Mouse (Mus musculus) liver, embryonic 14.5 days (tissue): ENCODE results near the gene Ifi27l2b. TPM values are rescaled to one million over a fixed set of nuclear protein-coding genes. Genes with fewer than 3 reads are reported as not detected.
A peak's percentile ranks its signal among the peaks of the same experiment; 100 is the strongest.

Experiments used
- ATAC-seq: fragments of 200-750 bp; cut with Nextera tagmentation; 2 replicates; pipeline ENCODE4 v1.8.0; 2017; ENCODE audit warnings: moderate number of reproducible peaks, mild to moderate bottlenecking, moderate library complexity; ENCODE audit not compliant: insufficient read depth
- DNase-seq, 3 experiments: peaks; one replicate each; pipeline ENCODE4 v3.0.0-alpha.2; 2012 to 2013; ENCODE audit warnings: low read depth in 3 of 3, low spot score in 3 of 3
- H3K27ac ChIP-seq: fragments of 300-500 bp; sonication (generic); 2 replicates; pipeline ENCODE4 v1.5.1; 2014; ENCODE audit warnings: moderate library complexity, mild to moderate bottlenecking, control low read depth, inconsistent platforms
- H3K27me3 ChIP-seq: fragments of 300-500 bp; sonication (generic); 2 replicates; pipeline ENCODE4 v1.6.1; 2014; ENCODE audit warnings: mild to moderate bottlenecking, low read length, moderate library complexity; ENCODE audit not compliant: control insufficient read depth, insufficient read depth
- H3K36me3 ChIP-seq: fragments of 300-500 bp; sonication (generic); replicated peaks from 2 replicates; pipeline ENCODE4 v1.6.1; 2014; ENCODE audit warnings: low read depth; ENCODE audit not compliant: control insufficient read depth, insufficient read depth
- H3K4me1 ChIP-seq, 2 experiments: fragments of 200-500 bp in 1 of 2; fragments of 300-500 bp in 1 of 2; sonication (generic) in 1 of 2; replicated peaks; 2 replicates each; pipeline ENCODE4 v1.6.1; 2012 to 2014; ENCODE audit warnings: antibody characterized with exemption in 1 of 2, inconsistent platforms in 1 of 2, low read length in 1 of 2; ENCODE audit not compliant: control insufficient read depth in 2 of 2, insufficient read depth in 2 of 2
- H3K4me2 ChIP-seq: fragments of 300-500 bp; sonication (generic); 2 replicates; pipeline ENCODE4 v1.6.1; 2014; ENCODE audit warnings: low read depth, mild to moderate bottlenecking, control low read depth, moderate library complexity
- H3K4me3 ChIP-seq, 2 experiments: fragments of 200-500 bp in 1 of 2; fragments of 300-500 bp in 1 of 2; sonication (generic) in 1 of 2; 2 replicates each; pipeline ENCODE4 v1.5.1; 2012 to 2014; ENCODE audit warnings: low read depth in 2 of 2, low read length in 2 of 2, mild to moderate bottlenecking in 2 of 2, control low read depth in 1 of 2, inconsistent platforms in 1 of 2, moderate library complexity in 1 of 2; ENCODE audit not compliant: insufficient read depth in 1 of 2
- H3K9ac ChIP-seq: fragments of 300-500 bp; sonication (generic); replicated peaks from 2 replicates; pipeline ENCODE4 v1.6.1; 2014; ENCODE audit warnings: mild to moderate bottlenecking, control low read depth, moderate library complexity
- H3K9me3 ChIP-seq: fragments of 300-500 bp; sonication (generic); 2 replicates; pipeline ENCODE4 v1.6.1; 2016; ENCODE audit warnings: low read length, mixed read lengths; ENCODE audit not compliant: control insufficient read depth
- CTCF ChIP-seq: IDR thresholded peaks from 2 replicates; pipeline ENCODE4 v1.5.1; 2016; ENCODE audit warnings: antibody characterized with exemption, low read depth, control low read depth
- EP300 ChIP-seq: IDR thresholded peaks from 2 replicates; pipeline ENCODE4 v1.6.1; 2016; ENCODE audit warnings: antibody characterized with exemption, low read depth
- WGBS: fragments of 180-500 bp; shearing (Covaris S2); extraction: QIAGEN DNeasy Blood & Tissue Kit; methylation state at CpG from one replicate; pipeline ENCODE4 v1.1.7; 2014; ENCODE audit not compliant: insufficient replicate concordance; 5-methylcytosine and 5-hydroxymethylcytosine counted together
- polyA plus RNA-seq, 2 experiments: library from polyadenylated mRNA; depleted of rRNA in 1 of 2; stranded (reverse) in 1 of 2; unstranded in 1 of 2; fragments of >200 nt; fragmentation: Nextera tagmentation in 1 of 2; extraction: Ambion mirVana in 1 of 2; gene quantifications; 2 replicates each; pipeline versions ENCODE4 v1.2.1 to v1.2.3; 2012 to 2014

Gene Ifi27l2b
- polyA plus RNA-seq, 2 experiments, result not detected

- DNase-seq (no peak), ATAC-seq (no peak)
- no peaks in the 10 kb centered on the region for H3K4me1 ChIP-seq
- H3K9me3 ChIP-seq, result no peaks in the 10 kb centered on the region
- H3K27me3 ChIP-seq, result no peaks in the 10 kb centered on the region
- H3K4me2 ChIP-seq, result no peak within 1 kb of the TSS
- 26% methylated on average over 3 of the region's 3 CpGs for WGBS
- H3K9ac ChIP-seq, result no peak within 1 kb of the TSS
- no peak for TF ChIP-seq EP300
- no peak for TF ChIP-seq CTCF
- H3K27ac ChIP-seq, result no peak within 1 kb of the TSS
- H3K4me3 ChIP-seq, result no peak within 1 kb of the TSS
- no peaks in the 10 kb centered on the region for H3K36me3 ChIP-seq
Measured at GRCm38 (mm10) chr12:103443524-103443923, 13.5 kb downstream of the Ifi27l2b start, which contains the start of gene Ifi27l2a. TSS of gene Ifi27l2a (minus strand) at chr12:103443680.

DNA sequence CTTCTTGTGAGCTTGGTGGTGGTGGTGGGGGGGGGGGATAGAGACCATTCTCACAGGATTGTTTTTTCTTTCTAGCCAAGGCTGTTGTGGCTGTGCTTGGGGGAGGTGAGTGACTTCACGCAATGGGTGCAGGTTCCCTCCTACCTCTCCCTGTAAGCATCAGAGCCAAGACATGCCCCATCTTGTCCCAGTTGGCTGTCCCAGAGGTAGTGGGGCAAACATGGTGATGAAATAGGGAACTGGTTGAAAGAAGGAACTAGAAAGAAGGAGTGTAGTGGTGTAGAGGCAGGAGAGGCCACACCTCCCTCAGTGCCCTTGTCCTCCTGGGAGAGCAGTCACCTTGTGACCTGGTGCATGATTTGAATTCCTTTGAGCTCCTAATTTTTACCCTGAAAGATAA is 19.4 kb downstream of the Ifi27l2b start:
- Histone ChIP-seq H3K9me3 (no peaks in the 10 kb centered on the region), H3K27me3 (no peaks in the 10 kb centered on the region), H3K36me3 (no peaks in the 10 kb centered on the region), H3K4me2 (no peak overlapping the region), H3K9ac (no peak overlapping the region), H3K27ac (no peak overlapping the region), H3K4me1 (peaks cover 0 to 3% of the 10 kb centered on the region in 2 experiments; a peak in 1 of 4 replicates), H3K4me3 (no peak overlapping the region)
- 95% methylated on average over 1 of the region's 1 CpGs for WGBS
- DNase-seq (no peak), ATAC-seq (no peak)
- TF ChIP-seq EP300, result no peak
- no peak for TF ChIP-seq CTCF

DNA sequence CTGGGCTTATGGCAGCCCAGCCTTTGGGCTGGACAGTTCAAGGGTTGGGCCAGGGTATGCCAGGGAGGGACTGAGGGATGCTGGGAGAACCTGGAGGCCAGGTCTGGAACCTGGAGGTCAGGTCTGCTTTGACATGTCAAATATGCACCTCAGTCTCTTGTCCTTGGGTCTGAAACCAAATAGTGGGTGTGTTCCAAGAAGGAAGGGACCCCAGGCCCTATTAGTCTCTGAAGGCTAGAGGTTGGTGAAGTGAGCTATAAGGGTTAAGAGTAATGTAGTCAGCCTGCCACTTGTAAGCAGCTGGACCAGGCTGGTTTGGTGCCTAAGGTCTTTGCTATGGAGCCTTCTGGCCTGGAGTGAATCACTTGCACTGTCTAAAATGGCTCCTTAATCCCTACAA is 22.2 kb downstream of the Ifi27l2b start:
- Histone ChIP-seq H3K36me3 (no peaks in the 10 kb centered on the region), H3K4me2 (peak overlapping the region; percentile 56), H3K9me3 (no peaks in the 10 kb centered on the region), H3K27me3 (no peaks in the 10 kb centered on the region), H3K4me3 (no peak overlapping the region), H3K9ac (no peak overlapping the region), H3K4me1 (peaks cover 0 to 5% of the 10 kb centered on the region in 2 experiments; a peak in 1 of 4 replicates), H3K27ac (no peak overlapping the region)
- DNase-seq, result no peak
- ATAC-seq, result no peak
- no peak for TF ChIP-seq CTCF
- no peak for TF ChIP-seq EP300

- no peaks in the 10 kb centered on the region for H3K36me3 ChIP-seq
- DNase-seq (peak; percentile 9 to 44 (median 26)), ATAC-seq (peak; percentile 84)
- TF ChIP-seq EP300 (no peak), CTCF (no peak)
- peak within 1 kb of the TSS; percentile 56 for H3K4me2 ChIP-seq
- H3K9ac ChIP-seq, result no peak within 1 kb of the TSS
- H3K27me3 ChIP-seq, result no peaks in the 10 kb centered on the region
- H3K4me1 ChIP-seq, result peaks cover 0 to 5% of the 10 kb centered on the region in 2 experiments; a peak in 1 of 4 replicates
- H3K27ac ChIP-seq, result no peak within 1 kb of the TSS
- no peaks in the 10 kb centered on the region for H3K9me3 ChIP-seq
- whole genome bisulfite sequencing, result 40% methylated on average over 8 of the region's 8 CpGs
- no peak within 1 kb of the TSS; a peak in 2 of 4 replicates for H3K4me3 ChIP-seq
Measured at GRCm38 (mm10) chr12:103433986-103434731, 22.9 kb downstream of the Ifi27l2b start, which contains the start of gene Ifi27. TSS of gene Ifi27 (plus strand) at chr12:103434211.

GRCm38 (mm10) chr12:103433430-103433829 is 23.6 kb downstream of the Ifi27l2b start:
- WGBS, result 66% methylated on average over 2 of the region's 2 CpGs
- no peak overlapping the region for H3K4me2 ChIP-seq
- H3K9me3 ChIP-seq, result no peaks in the 10 kb centered on the region
- peaks cover 0 to 5% of the 10 kb centered on the region in 2 experiments; a peak in 1 of 4 replicates for H3K4me1 ChIP-seq
- DNase-seq (no peak), ATAC-seq (no peak)
- H3K36me3 ChIP-seq, result no peaks in the 10 kb centered on the region
- no peak overlapping the region for H3K27ac ChIP-seq
- no peak overlapping the region for H3K4me3 ChIP-seq
- no peak for TF ChIP-seq CTCF
- TF ChIP-seq EP300, result no peak
- H3K27me3 ChIP-seq, result no peaks in the 10 kb centered on the region
- no peak overlapping the region for H3K9ac ChIP-seq
